Mouse (Mus musculus) adrenal gland, adult 2 months (tissue): ENCODE data around the gene Zfp423. TPM values are rescaled to one million over a fixed set of nuclear protein-coding genes. Genes with fewer than 3 reads are reported as not detected.
A peak's percentile ranks its signal among the peaks of the same experiment; 100 is the strongest.

Experiments
- DNase-seq: peaks from one replicate; pipeline ENCODE4 v3.0.0; 2021
- polyA plus RNA-seq: library from polyadenylated mRNA; depleted of rRNA; stranded (reverse); fragments of >200 nt; gene quantifications from 2 replicates; pipeline ENCODE4 v1.2.3, GENCODE M21; 2012
- total RNA-seq, 2 experiments: library from RNA; stranded (reverse); gene quantifications; 2 replicates each; pipeline ENCODE4 v1.2.3; 2021

The Zfp423 gene
- total and polyA plus RNA-seq, 3 experiments = 17.5 to 28.1 (median 21.4) TPM

GRCm38 (mm10) chr8:87663349-87664216 lies 295.8 kb downstream of the Zfp423 start:
- peak; percentile 83 for DNase-seq

DNA sequence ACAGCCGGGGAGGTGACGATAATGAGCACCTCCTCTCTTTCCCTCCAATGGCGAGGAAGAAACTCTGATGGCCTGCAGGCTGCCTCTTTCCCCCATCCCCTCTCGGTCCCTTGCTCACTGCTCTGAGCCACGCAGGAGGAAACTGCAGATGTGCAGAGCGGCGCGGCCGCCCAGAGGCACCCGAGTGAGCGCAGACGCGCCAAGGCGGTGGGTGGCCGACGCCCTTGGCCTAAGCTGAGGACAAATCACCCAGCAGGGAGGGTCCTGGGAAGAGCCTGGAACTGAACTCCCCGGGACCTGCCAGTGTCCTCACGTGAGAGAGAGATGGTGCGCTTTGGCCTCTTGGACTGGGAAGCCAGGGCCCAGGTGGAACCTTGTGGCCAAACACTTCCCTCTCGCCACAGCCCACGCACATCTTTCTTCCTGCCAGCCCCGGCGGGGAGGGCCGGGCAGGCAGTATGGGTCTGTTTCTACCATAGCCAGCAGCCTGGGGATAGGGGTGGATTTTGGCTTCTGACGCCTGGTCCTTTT lies 296.5 kb downstream of the Zfp423 start:
- no peak for DNase-seq

- DNase-seq = no peak
Measured at GRCm38 (mm10) chr8:87662307-87662771, 297.1 kb downstream of the Zfp423 start.

GRCm38 (mm10) chr8:87660916-87661910 lies 298.2 kb downstream of the Zfp423 start:
- DNase-seq = no peak

GRCm38 (mm10) chr8:87660029-87660915 lies 299.1 kb downstream of the Zfp423 start:
- DNase-seq = no peak

GRCm38 (mm10) chr8:87657488-87657887 lies 301.9 kb downstream of the Zfp423 start:
- no peak for DNase-seq

GRCm38 (mm10) chr8:87656484-87657230 lies 302.7 kb downstream of the Zfp423 start:
- peak; percentile 86 for DNase-seq

- DNase-seq = no peak
Measured at GRCm38 (mm10) chr8:87655946-87656345, 303.4 kb downstream of the Zfp423 start.

GRCm38 (mm10) chr8:87647781-87648180 lies 311.6 kb downstream of the Zfp423 start:
- no peak for DNase-seq

DNA sequence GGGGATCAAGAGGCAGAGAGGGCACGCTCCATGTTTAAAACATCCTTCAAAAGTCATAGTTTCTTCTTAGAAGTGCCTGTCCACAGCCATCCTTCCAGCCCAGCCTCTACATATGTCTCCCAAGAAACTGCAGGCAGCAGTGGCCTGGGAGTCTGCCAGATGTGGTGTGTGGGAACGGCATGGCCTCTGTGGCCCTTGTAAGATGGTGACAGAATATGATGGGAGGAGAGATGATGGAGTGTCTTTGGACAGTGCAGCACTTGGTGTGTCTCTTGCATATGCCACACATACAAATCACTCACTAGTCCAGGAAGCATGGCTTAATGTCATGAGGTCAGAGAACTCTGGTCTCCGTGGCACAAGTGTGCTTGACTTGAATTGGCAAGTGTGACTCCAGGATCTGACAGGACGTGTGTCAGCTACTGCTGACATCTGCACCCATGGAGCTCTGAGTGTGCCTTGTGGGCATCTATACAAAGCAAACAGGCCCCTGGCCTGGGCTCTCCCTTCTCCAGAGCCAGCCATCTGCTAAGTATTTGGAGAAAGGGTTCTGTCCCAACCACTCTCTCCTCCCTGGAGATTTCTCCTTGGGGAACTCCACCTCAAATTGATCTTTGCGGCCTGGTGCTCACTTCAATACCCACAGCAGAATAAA lies 313.4 kb downstream of the Zfp423 start:
- DNase-seq = no peak

GRCm38 (mm10) chr8:87645371-87645770 lies 314.0 kb downstream of the Zfp423 start:
- DNase-seq = no peak

DNA sequence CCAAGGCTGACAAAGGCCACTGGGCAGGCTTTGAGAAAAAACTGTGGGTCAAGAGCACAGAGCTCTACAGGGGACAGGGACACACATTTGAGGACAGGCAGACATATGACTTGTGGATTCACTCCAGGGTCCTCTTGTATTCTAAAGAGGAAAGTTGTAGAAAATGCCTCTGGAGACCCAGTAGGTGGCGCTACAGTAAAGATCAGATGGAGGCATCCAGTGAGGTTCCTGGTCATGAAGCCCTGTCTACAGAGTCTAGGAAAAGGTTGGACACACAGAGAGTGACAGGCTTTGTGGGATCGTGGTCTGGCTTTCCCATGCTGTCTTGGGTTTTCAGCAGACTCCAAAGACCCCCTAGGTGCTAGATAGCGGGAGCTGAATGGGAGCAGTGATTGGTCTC lies 318.5 kb downstream of the Zfp423 start:
- no peak for DNase-seq

DNA sequence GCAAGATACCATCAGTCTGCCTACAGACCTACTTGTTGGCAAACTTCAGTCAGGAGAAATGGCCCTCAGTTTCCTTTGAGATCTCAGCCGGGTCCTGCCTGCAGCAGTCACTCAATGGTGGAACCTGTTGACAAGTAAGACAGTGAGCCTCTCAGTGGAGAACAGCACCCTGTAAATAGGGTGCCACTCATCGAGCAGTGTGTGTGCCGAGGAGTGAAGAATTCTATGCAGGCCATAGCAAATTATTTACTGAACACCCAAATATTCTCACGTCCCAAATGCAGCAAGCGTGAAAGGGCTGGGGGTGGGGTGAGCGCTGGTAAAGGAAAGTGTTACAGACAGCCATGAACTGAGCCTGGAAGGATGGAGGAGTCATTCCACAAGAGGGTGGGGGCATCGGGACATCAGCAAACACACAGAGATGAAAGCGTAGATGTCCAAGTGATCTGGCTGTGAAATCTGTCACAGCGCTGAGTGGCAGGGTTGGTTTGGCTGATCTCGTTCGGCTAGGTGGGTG lies 323.1 kb downstream of the Zfp423 start:
- no peak for DNase-seq

GRCm38 (mm10) chr8:87631776-87632175 lies 327.6 kb downstream of the Zfp423 start:
- DNase-seq = no peak

GRCm38 (mm10) chr8:87629656-87630055 lies 329.7 kb downstream of the Zfp423 start:
- DNase-seq = no peak

DNA sequence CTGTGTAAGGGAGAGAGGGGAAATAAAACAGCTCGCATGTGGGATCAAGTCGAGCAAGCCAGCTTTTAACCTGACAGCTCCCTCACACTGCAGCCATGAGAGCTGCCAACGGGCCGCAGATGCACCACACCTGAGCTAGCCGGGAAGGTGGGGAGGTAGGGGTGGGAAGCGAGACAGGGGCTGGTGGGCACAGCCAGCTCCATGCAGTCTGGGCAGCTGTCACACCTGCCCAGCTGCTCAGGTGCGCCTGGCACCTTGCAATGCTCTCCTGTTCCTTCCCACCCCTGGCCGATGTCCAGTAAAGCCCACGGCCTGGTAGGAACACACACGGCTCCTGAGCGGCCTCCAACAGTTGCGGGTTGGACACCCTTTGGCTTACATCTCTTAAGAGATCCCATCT lies 338.2 kb downstream of the Zfp423 start:
- DNase-seq = no peak

DNA sequence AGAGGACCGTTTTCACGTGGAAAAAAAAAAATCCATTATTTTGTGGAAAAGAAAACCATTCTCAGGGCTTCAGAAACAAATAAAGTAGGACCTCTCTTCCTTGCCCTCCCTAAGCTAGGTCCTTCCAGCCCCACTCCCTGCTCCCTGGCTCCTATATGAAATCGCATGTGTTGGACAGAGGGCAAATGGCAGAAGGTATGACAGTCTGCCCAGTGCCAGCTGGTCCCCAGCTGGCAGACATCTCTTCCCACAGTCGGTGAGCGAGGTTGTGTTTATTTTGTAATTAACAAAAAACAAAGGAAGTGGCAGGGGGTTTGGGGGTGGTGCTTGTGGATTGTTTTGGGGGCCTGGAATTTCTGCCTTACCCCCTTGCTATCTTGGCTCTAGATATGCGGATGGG lies 339.2 kb downstream of the Zfp423 start:
- DNase-seq = no peak

DNA sequence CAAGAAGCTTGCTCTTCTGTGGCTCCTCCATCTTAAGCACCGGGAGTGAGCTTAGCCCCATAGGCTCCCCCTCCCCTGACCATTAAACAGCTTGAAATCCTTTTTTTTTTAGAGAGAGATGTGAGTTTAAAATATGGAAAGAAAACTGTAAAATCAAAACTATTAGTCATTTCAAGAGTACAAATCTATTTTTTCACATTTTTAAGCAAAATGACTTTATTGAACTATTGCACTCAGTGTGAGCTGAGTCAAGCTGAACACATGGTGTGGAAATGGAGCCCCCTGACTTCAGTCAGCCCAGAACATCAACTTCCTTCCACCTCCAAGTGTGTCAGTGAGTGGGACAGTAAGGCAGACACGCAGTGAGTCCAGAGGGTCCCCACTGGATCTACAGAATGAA lies 339.9 kb downstream of the Zfp423 start:
- DNase-seq = no peak

- DNase-seq = peak; percentile 44
Measured at GRCm38 (mm10) chr8:87619118-87619517, 340.3 kb downstream of the Zfp423 start.

DNA sequence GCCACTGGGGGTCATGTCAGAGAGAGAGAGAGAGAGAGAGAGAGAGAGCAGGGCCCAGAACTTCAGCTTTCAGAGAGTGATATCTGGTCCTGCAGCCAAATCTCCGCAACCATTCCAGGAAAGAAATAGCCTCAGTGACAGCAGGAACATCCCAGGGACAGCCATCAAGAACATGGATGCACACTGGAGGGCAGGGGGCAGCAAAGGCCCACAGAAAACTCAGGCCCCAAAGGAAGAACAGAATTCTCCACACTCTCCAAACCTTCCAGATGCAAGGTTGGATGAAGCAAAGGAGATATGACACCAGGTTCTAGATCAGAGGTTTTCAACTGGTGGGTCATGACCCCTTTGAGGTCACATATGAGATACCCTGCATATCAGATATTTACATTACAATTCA lies 345.7 kb downstream of the Zfp423 start:
- DNase-seq = no peak
